Comparison of ENCODE assay signal across 17 mouse cellular contexts in the genomic region with DNA sequence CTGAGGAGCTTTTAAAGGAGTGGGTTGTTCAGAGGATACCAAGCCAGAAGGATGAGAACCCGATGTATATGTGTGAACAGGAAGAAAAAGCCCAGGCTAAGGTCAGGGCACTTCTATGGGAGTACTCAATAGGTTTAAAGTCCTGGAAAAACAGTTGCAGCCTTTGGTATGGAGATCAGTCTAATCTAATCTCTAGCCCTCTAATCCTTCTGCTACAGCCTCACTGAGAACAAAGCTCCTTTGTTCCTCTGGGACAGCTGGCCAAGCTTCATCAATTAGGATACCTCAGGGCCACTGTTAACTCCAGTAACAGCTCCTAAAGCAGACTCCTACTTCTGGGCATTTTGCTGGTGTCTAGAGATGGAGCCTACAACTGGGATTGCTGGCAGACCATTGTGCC.
DNase-seq lines count a peak whose midpoint lies in the region; ATAC-seq lines count a peak whose summit lies in the region.
"Had no signal": no experiment of that assay in that cellular context is flagged by ENCODE, and none has a peak within 500 bp of the region (broad histone marks: within the 10 kb centered on the region; RNA-seq: fewer than 3 reads in every experiment).

No protein-coding gene starts in this region.

- no peaks in the 10 kb centered on the region for H3K9me3 ChIP-seq in heart, embryonic 12.5 days (replicated peaks)
- H3K9me3 ChIP-seq in heart, embryonic 11.5 days (replicated peaks; ENCODE audit: control insufficient read depth, low read length): no peaks in the 10 kb centered on the region
- H3K9me3 ChIP-seq in intestine, embryonic 14.5 days (ENCODE audit: control insufficient read depth, low read length): no peaks in the 10 kb centered on the region
- H3K9me3 ChIP-seq in stomach, embryonic 14.5 days (ENCODE audit: control insufficient read depth, low read depth, low read length): no peaks in the 10 kb centered on the region
- H3K9me3 ChIP-seq: heart, embryonic 13.5 days; hindbrain, embryonic 15.5 days; limb, embryonic 15.5 days; liver, embryonic 15.5 days had no signal

- H3K27ac ChIP-seq in heart, embryonic 12.5 days (ENCODE audit: poor library complexity, severe bottlenecking): 0 out of 2 replicates have a peak overlapping the region, but pooled peaks have one; percentile 29
- no peak overlapping the region for H3K27ac ChIP-seq in heart, embryonic 11.5 days (ENCODE audit: low read depth, low read length)
- no peak overlapping the region for H3K27ac ChIP-seq in intestine, embryonic 14.5 days (ENCODE audit: low read depth)
- no peak overlapping the region for H3K27ac ChIP-seq in stomach, embryonic 14.5 days (ENCODE audit: low read length)
- H3K27ac ChIP-seq: heart, embryonic 13.5 days; hindbrain, embryonic 15.5 days; kidney, postnatal 0 days; limb, embryonic 15.5 days; liver, embryonic 15.5 days; macrophage had no signal

- H3K27me3 ChIP-seq in heart, embryonic 12.5 days (replicated peaks): no peaks in the 10 kb centered on the region
- no peaks in the 10 kb centered on the region for H3K27me3 ChIP-seq in heart, embryonic 11.5 days (ENCODE audit: control insufficient read depth, insufficient read depth, low read length)
- no peaks in the 10 kb centered on the region for H3K27me3 ChIP-seq in intestine, embryonic 14.5 days (replicated peaks; ENCODE audit: control insufficient read depth, insufficient read depth, low read length)
- H3K27me3 ChIP-seq in stomach, embryonic 14.5 days (ENCODE audit: control insufficient read depth, insufficient read depth, low read length): no peaks in the 10 kb centered on the region
- H3K27me3 ChIP-seq: CH12.LX; heart, embryonic 13.5 days; hindbrain, embryonic 15.5 days; limb, embryonic 15.5 days; liver, embryonic 15.5 days had no signal

- no peak overlapping the region for H3K4me2 ChIP-seq in heart, embryonic 12.5 days
- no peak overlapping the region for H3K4me2 ChIP-seq in heart, embryonic 11.5 days
- no peak overlapping the region for H3K4me2 ChIP-seq in intestine, embryonic 14.5 days (ENCODE audit: low read length)
- no peak overlapping the region for H3K4me2 ChIP-seq in stomach, embryonic 14.5 days (replicated peaks; ENCODE audit: low read depth, low read length)
- H3K4me2 ChIP-seq: heart, embryonic 13.5 days; hindbrain, embryonic 15.5 days; limb, embryonic 15.5 days; liver, embryonic 15.5 days had no signal

- 19% methylated on average over 1 of the region's 1 CpGs for WGBS in heart, embryonic 12.5 days
- WGBS in heart, embryonic 11.5 days (ENCODE audit: insufficient replicate concordance): 21% methylated on average over 1 of the region's 1 CpGs
- WGBS in intestine, embryonic 14.5 days: 14% methylated on average over 1 of the region's 1 CpGs
- WGBS in stomach, embryonic 14.5 days: 76% methylated on average over 1 of the region's 1 CpGs

- H3K4me3 ChIP-seq in heart, embryonic 12.5 days: no peak overlapping the region
- H3K4me3 ChIP-seq in heart, embryonic 11.5 days (ENCODE audit: low read depth, low read length): no peak overlapping the region
- no peak overlapping the region for H3K4me3 ChIP-seq in intestine, embryonic 14.5 days (ENCODE audit: low read depth, low read length)
- H3K4me3 ChIP-seq in stomach, embryonic 14.5 days (ENCODE audit: low read depth, low read length): no peak overlapping the region
- H3K4me3 ChIP-seq: heart, embryonic 13.5 days; hindbrain, embryonic 15.5 days; limb, embryonic 15.5 days; liver, embryonic 15.5 days had no signal

- no peak for ATAC-seq in heart, embryonic 12.5 days (ENCODE audit: insufficient number of reproducible peaks, low FRiP score)
- no peak for ATAC-seq in heart, embryonic 11.5 days (replicated peaks; ENCODE audit: insufficient number of reproducible peaks, low FRiP score, low TSS enrichment)
- ATAC-seq in intestine, embryonic 14.5 days (replicated peaks; ENCODE audit: low FRiP score, low TSS enrichment, low read depth): peak; percentile 68; the same call in 1 of the 2 replicates
- ATAC-seq in stomach, embryonic 14.5 days (ENCODE audit: insufficient number of reproducible peaks, insufficient read depth, low FRiP score, low read depth): peak; percentile 42; the same call in 1 of the 2 replicates

- no peak overlapping the region for H3K9ac ChIP-seq in heart, embryonic 12.5 days
- no peak overlapping the region for H3K9ac ChIP-seq in heart, embryonic 11.5 days (ENCODE audit: low read depth, low read length)
- H3K9ac ChIP-seq in intestine, embryonic 14.5 days (ENCODE audit: low read length): no peak overlapping the region
- H3K9ac ChIP-seq in stomach, embryonic 14.5 days (replicated peaks; ENCODE audit: low read depth, low read length): no peak overlapping the region
- H3K9ac ChIP-seq: heart, embryonic 13.5 days; hindbrain, embryonic 15.5 days; limb, embryonic 15.5 days; liver, embryonic 15.5 days had no signal

- no peaks in the 10 kb centered on the region for H3K4me1 ChIP-seq in heart, embryonic 12.5 days (replicated peaks)
- H3K4me1 ChIP-seq in heart, embryonic 11.5 days (ENCODE audit: control insufficient read depth, insufficient read depth, low read length): no peaks in the 10 kb centered on the region
- no peaks in the 10 kb centered on the region for H3K4me1 ChIP-seq in intestine, embryonic 14.5 days (replicated peaks; ENCODE audit: control insufficient read depth, insufficient read depth, low read length)
- no peaks in the 10 kb centered on the region for H3K4me1 ChIP-seq in stomach, embryonic 14.5 days (ENCODE audit: control insufficient read depth, insufficient read depth, low read length)
- H3K4me1 ChIP-seq: heart, embryonic 13.5 days; hindbrain, embryonic 15.5 days; limb, embryonic 15.5 days; liver, embryonic 15.5 days had no signal

- no peaks in the 10 kb centered on the region for H3K36me3 ChIP-seq in heart, embryonic 12.5 days
- H3K36me3 ChIP-seq in heart, embryonic 11.5 days (ENCODE audit: control insufficient read depth, insufficient read depth, low read length): no peaks in the 10 kb centered on the region
- no peaks in the 10 kb centered on the region for H3K36me3 ChIP-seq in intestine, embryonic 14.5 days (ENCODE audit: control insufficient read depth, insufficient read depth, low read length)
- no peaks in the 10 kb centered on the region for H3K36me3 ChIP-seq in stomach, embryonic 14.5 days (ENCODE audit: control insufficient read depth, insufficient read depth, low read length)
- H3K36me3 ChIP-seq: heart, embryonic 13.5 days; hindbrain, embryonic 15.5 days; limb, embryonic 15.5 days; liver, embryonic 15.5 days had no signal

- peak; percentile 57 for DNase-seq in Muller cell, postnatal 12 days (ENCODE audit: inconsistent ontology term)
- no peak for DNase-seq in intestine, embryonic 14.5 days (ENCODE audit: low spot score)
- no peak for DNase-seq in layer of hippocampus, adult 18-20 months (ENCODE audit: low spot score in 2 of 2)
- no peak for DNase-seq in left cerebral cortex, adult 18-20 months (ENCODE audit: low spot score in 2 of 2)
- DNase-seq: adrenal gland, adult 2 months; cerebellum, adult 9-11 months; kidney, adult 18-20 months had no signal

Comparison
In these comparisons a context has a peak if more than half of its experiments do, and no peak if none do; other contexts are left out.
1. ATAC-seq: peak in intestine, embryonic 14.5 days (single experiment) and stomach, embryonic 14.5 days (single experiment); none in heart, embryonic 12.5 days (single experiment) and heart, embryonic 11.5 days (single experiment).